Mouse (Mus musculus) heart, adult 11 months (tissue): ENCODE measurements around the gene 2310003L06Rik.

ENCODE experiments used
- DNase-seq: peaks from one replicate; pipeline ENCODE4 v3.0.0; 2022

Gene 2310003L06Rik

GRCm38 (mm10) chr5:87969201-87969600 lies at the start of gene 2310003L06Rik, which contains the start of gene Gm28434:
Gene 2310003L06Rik, plus strand, starts transcription at chr5:87969459.
Gene Gm28434, plus strand, starts transcription at chr5:87969517.
- DNase-seq = no peak

DNA sequence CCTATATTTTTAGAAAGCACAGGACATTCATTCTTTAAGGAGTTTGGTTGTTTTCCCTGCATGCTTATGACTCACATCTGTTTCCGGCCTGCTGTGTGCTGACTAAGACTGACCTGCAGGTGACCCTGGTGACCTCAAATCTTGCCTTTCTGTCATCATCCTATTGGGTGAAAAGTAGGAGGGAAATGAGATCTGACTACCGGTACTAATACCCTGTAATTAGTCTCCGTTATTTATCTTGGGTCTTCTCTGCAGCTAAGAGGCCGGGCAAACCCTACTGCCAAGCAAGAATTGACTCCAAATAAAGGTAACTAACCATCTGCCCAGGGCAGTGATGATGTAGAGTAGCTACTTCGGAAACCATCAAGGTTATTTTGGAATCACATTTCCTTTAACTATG lies 43.9 kb upstream of the 2310003L06Rik start, which contains the start of gene Csn3:
Csn3 (plus strand) TSS at position 208 of the 400 bp plus-strand sequence.
- no peak for DNase-seq

GRCm38 (mm10) chr5:87931603-87932002 lies 37.7 kb upstream of the 2310003L06Rik start:
- no peak for DNase-seq

DNA sequence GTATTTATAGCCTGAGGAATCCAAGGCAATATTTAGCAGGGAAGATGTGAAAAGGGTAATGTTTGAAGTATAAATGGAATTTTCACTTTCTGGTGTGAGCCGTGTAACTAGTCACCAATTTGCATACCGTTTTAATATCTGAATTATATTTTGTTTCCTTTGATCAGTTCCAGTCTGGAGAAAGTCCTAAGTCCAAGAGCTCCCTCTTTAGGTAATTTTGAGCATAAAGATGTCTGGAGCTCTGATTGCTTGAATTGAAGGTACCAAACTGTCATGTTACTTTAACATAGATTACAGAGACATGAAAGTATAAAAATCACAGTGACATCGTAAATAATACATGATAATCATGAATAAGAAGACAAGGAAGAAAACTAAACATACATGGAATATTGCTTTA lies 28.5 kb upstream of the 2310003L06Rik start:
- no peak for DNase-seq

DNA sequence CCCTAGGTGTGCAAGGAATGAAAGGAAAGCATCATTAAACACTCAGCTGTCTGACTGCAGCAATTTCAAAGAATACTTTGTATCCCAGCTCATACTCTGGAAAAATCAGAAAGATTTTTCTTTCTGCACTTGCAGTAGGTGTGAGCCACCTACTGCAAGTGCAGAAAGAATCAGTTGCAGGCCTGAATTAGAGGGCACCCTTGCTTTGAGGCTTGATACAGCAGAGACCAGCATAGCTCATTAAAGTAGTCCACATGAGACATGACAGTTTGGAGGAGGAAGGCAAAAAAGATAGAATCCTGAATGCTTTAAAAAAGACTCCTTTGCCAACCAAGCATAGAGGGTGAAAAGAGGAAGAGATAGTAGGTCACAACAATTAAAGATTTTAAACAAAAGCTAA lies 26.7 kb upstream of the 2310003L06Rik start:
- no peak for DNase-seq

GRCm38 (mm10) chr5:87951836-87952235 lies 17.4 kb upstream of the 2310003L06Rik start:
- DNase-seq = peak; percentile 81

DNA sequence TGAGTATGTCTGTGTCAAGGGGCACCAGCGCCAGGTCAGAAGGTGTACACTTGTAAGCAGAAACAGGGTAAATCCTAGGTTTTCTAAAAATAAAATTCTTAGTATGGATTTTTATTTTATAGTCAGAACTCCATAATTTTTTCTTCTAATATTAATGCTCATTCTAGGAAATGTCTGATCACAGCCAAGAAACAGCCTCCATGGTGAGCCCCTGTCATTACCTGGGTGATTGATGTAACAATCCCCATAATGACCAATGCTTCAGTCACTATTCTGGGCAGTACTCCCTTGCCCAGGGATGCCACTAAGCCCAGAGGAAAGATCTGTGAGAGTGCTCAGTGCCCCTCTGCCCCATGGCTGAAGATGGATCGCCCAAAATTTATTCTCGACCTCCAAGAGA lies 9.9 kb downstream of the 2310003L06Rik start, which contains the start of gene Cabs1:
Cabs1 (plus strand) TSS at position 301 of the 400 bp plus-strand sequence.
- DNase-seq = no peak

GRCm38 (mm10) chr5:87982468-87983214 lies 13.4 kb downstream of the 2310003L06Rik start:
- peak; percentile 83 for DNase-seq

GRCm38 (mm10) chr5:88002249-88002648 lies 33.0 kb downstream of the 2310003L06Rik start, which contains the start of gene Smr3a:
Gene Smr3a, plus strand, starts transcription at chr5:88002549.
- no peak for DNase-seq

- no peak for DNase-seq
Measured at GRCm38 (mm10) chr5:88005241-88005640, 36.0 kb downstream of the 2310003L06Rik start.
